Mouse (Mus musculus) heart, postnatal 0 days (tissue): ENCODE results near the gene Gga1.

ENCODE experiments used
- CTCF ChIP-seq: IDR thresholded peaks from 2 replicates; pipeline ENCODE4 v1.5.1; 2016; ENCODE audit warnings: antibody characterized with exemption, control low read depth, low read depth
- EP300 ChIP-seq: IDR thresholded peaks from 2 replicates; pipeline ENCODE4 v1.6.1; 2016; ENCODE audit warnings: antibody characterized with exemption, low read depth

DNA sequence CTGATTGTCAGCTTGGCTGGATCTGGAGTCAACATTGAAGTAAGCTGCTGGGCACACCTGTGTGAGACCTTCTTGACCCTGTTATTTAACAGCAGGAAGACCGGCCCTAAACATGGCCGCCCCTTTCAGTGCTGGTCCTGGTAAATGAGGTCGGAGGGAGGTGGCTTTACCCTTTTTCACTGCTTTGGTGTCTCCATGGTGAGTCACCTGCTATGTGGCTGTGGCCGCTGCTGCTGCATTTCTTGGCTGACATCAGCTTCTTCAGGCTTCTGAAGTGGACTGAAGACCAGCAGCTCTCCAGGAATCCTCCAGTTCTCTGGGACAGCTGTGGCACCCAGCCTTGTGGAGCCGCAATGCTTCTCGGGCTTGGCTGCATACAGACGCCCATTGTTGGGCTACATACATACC is 8.2 kb upstream of the Gga1 start:
- TF ChIP-seq CTCF (no peak), EP300 (no peak)
